Mouse (Mus musculus) T-cell, adult 2 months (primary cell): ENCODE measurements at regions not wholly inside any gene's neighbourhood (a gene's known extent, or its start where the extent isn't known, plus 50 kb on each side); places are given as distances from the start of the nearest gene placed in this dataset.

Experiments
- DNase-seq: peaks from one replicate; pipeline ENCODE4 v3.0.0; 2022; ENCODE audit warnings: low spot score

DNA sequence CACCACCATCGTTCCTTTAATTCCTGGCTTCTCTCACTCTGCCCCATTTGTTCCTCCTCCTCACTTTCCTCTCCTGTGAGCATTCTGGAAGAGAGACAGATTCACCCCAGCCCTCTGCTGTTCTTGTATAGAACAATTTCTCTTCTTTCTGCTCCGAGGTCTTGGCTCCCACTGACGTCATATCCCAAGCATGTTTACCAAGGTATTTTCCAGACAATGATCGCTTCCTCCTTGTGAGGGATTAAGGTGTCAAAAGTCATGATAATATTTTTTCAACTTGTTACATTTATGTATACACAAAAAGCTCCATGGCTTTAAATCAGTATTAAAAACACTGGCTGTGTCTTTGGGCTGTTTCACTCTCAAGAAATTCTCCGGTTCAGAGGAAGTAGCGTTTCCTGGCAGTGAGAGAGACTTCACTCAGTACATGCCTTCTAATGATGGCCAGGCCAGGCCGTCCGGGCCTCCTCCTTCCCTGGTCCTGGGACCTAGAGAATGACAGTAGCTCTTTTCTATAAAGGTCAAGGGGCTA lies 142.4 kb upstream of the Spdl1 start:
- no peak for DNase-seq

DNA sequence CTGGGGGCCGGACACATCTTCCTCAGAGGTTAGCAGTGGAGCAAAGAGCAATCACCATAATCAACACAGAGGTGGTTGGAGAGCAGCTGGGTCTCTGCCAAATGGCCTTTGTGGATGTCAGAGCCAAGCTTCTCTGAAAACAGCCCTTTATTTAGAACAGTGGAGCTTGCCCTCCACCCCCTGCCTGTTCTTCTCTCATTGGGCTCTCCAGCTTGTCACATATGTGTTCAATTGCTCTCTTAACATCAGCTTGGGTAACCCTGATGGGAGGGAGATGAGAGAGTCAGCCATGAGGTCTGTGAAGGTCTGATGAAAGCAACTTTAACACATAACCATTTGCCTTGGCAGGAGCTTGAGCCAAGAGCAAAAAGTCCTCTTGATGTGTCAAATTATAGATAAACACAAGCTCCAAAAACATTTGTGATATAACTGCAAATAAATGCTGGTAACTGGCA lies 140.1 kb upstream of the Spdl1 start:
- no peak for DNase-seq

DNA sequence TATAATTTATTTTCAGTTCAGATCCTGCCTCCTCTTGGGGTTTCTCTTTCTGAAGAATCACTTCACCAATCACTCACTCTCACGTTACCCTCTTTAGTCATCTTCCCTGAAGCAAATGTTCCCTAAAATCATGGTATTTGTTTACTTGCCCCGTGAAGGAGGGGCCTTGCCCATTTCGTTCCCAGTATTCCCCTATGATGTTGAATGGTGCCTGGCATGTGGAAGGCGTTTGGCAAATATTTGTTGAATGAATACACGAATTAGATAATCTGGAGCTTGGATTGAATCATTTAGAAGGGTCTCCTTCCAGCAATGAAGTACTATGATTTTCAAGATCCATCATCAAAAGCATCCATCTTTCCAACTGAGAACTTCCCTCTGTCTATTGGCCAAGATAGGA lies 139.6 kb upstream of the Spdl1 start:
- no peak for DNase-seq

DNA sequence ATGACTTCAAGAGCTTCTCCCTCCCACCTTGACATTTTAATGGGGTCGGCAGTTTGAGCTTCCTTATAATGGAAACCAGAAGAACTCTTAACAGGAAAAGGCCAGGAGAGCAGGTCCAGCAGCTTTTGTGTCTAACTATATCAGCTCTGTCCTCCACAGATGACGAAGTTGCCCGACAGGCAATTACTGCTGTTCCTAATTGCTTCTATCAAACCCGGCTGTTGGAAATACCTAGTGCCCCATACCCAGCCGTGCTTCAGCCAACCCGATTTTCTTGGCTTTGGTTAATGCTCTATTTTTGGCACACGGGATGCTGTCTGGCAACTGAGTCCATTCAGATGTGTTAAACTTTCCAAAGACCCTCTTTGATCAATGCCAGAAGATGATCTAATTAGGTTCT lies 125.8 kb upstream of the Spdl1 start:
- no peak for DNase-seq

DNA sequence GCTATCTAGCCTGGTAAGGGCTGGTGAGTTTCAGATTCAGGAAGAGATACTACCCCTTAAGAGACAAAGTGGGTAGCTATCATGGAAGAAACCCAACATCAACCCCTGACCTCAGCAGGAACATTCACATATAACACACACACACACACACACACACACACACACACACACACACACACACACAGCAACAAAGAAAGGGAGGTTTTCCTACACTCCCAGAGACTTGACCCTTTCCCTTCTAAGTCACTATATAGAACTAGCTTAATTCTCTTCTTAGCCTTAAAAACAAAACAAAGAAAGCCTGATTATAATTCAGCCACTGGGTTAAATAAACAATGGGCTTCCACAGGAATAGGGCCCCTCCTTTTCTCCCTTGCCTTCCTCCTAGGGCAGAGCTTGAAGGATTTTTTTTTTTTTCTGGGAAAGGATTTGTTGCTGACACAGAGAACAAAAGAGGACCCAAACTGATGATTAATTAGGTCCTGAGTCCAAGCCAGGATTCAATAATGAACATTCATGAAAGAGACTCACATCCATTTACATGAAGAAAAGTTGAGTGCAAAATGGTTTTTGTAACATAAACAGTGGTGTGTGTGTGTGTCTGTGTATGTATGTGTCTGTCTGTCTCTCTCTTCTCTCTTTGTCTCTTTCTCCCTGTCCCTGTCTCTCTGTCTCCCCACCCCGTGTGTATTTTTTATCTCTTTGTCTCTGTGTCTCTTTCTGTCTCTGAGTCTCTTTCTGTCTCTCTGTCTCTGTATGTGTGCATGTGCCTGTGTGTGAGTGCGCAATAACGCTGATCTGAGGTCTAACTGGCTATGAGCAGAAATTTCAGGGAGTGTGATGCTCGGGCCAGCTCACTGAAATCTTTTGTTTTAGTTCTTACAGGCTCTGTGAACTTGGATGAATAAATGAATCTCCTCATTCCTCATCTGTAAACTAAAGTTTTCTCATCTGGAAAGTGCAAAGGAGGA lies 108.3 kb upstream of the Spdl1 start:
- no peak for DNase-seq

DNA sequence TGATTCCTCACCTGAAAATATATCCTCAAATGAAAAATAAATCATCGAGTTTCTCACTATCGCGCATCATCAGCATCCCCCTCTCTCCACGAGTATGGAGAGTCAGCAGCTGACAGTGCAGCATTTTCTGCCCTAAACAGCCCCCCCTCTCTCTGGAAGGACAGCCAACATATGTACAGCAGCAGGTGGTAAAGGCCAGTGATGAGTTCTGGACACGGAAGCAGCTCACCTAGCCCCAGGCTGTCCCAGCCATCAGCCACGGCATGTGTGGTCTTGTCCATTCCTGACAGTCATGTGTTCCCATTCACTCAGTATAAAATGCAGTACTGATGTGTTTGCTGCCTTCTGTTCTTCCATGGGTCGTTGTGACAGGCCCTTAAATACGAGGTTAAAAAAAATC lies 106.7 kb upstream of the Spdl1 start:
- DNase-seq, result no peak

DNA sequence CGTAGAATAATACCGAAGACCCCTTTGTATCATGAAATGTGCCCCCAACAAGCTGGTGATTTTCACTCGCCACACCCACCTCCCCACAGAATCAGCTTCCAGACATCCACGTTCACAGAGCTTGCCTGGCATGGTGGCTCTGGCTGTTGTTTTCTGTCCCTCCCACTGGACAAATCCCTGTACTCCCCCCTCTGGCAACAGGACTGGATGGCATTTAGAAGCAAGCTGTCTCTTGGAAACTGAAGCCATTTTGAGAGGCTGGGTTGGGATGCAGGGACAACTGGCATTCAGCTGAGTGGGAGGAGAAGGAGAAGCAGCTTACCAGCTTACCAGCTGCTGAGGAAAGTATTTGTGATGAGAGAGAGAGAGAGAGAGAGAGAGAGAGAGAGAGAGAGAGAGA lies 105.6 kb upstream of the Spdl1 start:
- no peak for DNase-seq

DNA sequence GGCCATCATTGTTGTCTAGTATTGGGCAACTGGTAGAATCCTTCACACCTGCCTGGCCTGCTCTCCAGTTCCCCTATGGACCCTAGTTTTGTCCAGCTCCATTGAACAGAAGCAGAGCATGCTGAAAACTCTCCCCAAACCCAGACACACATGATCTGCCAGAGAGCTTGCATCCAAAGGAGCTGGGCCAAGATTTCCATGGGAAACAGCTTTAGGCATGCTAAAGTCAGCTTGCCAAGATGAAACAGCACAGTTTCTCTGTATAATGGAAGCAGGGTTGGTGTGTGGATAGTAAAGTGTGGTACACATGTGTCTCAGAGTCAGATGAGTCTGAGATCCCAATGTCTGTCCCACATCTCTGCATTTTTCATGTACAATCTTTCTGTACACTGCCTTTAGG lies 98.8 kb upstream of the Spdl1 start:
- no peak for DNase-seq

DNA sequence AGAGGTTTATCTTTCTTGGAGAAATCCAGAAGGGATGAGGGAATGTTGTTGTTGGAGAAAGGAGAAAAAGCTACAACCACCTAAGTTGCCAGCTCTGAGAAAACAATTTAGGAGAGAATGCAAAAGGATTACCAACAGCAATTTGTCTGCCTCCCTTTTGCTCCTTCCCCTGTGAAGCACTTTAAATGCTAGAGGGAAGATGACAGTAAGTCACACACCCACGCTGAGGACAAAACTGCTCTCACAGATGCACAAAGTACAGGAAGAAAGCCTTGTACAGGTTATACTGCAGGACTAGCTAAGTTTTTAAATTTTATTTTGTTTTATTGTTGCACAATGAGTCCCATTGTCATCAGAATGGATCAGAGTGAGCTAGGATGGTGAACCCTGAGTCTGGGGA lies 83.7 kb upstream of the Spdl1 start:
- DNase-seq, result no peak

DNA sequence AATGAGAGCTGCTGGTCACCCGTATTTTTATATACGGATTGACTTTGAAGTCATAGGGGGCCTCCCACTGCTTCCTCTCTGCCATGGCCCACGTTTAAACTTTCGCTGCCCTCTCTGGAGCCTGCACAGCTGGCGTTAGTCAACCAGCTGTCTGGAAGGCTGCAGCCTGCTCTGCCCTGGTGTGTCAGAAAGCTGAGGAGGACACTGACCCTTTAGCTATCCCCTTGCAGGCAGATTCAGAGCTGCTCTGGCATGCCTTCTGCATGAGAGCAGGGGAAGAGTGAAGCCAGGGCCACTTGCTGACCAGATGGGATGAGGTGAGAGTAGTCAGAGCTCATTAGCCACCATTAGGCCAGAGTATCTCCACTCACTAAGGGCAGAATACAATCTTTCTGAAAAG lies 76.4 kb upstream of the Spdl1 start:
- DNase-seq, result no peak

DNA sequence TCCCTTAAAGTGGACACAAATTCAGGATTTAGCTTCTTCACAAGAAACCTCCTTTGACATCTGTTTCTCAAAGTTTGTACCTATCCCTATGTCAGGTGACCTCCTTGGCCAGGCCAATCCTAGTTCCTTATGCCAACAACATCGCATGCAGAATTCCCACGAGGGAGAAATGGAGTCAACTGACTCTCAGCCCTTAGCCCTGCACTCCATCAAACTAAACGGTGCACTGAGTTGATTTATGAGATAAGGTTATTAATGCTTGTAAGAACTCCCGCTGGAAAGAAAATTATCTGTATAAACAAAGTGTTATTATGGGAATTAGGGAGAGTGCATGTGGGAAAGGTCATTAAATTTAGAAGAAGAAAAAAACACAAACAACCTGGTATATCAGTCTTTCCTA lies 70.8 kb upstream of the Spdl1 start:
- DNase-seq, result no peak

DNA sequence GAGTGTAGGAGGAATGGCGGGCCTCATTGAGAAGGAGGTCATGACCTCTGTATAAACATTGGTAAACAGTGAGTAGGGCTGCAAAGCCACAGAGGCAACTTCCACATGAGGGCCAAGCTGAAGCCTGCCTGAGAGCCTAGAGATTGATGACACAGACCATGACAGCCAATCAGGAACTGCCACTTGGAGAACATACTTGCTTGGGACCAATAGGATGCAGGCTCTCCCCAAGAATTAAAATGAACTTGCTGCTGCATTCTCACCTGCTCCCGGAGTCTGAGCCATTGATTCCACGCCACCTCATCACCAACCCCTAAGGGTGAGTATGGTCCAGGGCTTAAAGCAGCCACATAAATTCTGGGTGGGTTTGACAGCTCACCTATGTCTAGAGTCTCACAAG lies 66.0 kb upstream of the Spdl1 start:
- DNase-seq, result peak; percentile 14

DNA sequence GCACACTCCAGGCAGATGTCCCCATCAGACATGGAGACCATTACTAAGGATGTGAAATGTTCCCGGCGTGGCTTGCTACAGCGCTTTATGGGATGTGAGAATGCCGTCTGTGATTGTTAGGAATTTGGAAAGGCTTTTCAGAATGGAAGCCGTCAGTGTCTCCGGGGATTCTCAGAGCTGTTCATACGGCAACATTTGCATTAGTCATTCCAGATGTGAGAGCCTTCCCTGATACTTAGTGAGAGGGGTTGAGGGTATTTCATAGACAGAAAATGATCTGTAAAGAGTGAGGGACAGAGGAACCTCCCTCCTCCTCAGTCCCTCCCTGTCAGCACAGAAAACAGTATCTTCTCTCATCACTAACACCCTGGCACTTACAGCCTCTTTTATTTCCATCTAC lies 62.2 kb upstream of the Spdl1 start:
- DNase-seq, result no peak

DNA sequence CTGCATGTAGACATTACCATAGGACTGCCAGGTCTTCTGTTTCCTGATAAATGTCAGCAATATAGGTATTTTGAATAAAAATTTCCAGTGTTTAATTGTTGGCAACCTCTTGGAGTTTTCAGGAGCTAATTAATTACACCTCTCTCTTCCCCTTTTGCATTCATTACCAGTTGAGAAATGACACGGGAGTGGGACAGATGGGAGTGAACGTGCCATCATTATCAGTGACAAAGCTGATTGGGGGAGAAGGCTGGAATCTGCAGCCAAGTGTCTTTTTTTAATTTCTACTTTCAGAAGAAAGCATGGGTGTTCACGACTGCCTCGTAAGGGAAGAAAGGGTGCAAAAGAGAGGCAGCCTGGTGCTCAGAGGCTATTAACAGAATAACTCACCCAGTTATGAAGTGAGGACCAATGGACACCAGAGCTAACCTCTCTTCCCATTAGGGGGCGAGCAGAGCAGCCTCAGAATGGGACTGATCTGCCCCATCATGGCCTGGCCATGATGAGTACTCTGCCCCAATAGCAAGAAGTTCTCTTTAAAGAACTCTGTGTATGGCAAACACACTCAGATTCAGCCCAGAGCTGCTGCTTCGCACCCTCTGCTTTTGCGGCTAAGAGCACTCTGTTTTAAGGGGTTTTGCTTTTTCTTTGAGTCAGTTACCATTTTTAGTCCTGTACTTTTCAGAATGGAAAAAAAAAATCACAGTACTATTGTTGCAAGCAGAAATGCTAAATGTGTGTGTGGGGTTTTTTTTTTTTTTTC lies 55.1 kb upstream of the Spdl1 start:
- no peak for DNase-seq

DNA sequence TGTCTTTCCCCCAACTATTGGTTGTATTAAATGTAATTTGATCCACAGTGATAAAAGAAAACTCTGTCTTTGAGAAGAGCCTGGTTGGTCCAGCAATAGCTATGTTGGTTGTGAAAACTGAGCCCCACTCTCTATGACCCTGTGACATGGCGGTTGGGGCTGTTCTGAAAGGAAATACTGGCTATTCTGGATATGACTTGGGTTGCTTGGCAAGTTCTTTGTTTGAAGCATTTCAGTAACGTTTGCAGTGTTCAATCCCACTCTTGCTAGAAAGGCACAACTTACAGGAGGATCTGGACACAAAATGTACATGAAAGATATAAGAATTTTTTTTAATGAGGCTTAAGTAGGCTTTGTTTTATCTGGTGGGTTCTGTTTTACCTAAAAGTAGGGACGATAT lies 54.1 kb upstream of the Spdl1 start:
- no peak for DNase-seq
